Mouse (Mus musculus): ENCODE measurements at regions not wholly inside any gene's neighbourhood (a gene's known extent, or its start where the extent isn't known, plus 50 kb on each side); places are given as distances from the start of the nearest gene placed in this dataset.

- no peak for DNase-seq
These were observed 142.1 kb upstream of the Slc22a12 start for GRCm38 (mm10) chr19:6684921-6685320.

- no peak for DNase-seq
These were observed 136.8 kb upstream of the Slc22a12 start for GRCm38 (mm10) chr19:6679392-6680307.

DNA sequence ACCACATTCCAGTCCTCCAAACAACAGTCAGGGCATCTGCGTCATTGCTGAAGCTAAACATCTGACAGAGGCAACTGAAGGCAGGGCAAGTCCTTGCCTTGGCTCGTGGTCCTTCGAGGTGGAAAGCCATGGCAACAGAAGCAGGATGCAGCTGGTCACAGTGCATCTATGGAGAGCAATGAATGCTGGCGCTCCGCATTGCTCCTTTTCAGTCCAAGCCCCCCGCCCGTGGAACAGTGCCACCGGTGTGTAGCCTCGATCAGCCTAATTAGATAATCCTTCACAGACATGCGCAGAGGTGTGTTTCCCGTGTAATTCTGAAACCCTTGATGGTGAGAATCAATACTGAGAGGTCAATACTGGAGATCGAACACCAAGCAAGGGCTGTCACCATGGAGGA, 134.7 kb upstream of the Slc22a12 start:
- no peak for DNase-seq

GRCm38 (mm10) chr19:6675586-6675985, 132.8 kb upstream of the Slc22a12 start:
- no peak for DNase-seq

GRCm38 (mm10) chr19:6671696-6672095, 128.9 kb upstream of the Slc22a12 start:
- DNase-seq: peak; percentile 42 to 61

GRCm38 (mm10) chr19:6669881-6670280, 127.0 kb upstream of the Slc22a12 start:
- DNase-seq: no peak

DNA sequence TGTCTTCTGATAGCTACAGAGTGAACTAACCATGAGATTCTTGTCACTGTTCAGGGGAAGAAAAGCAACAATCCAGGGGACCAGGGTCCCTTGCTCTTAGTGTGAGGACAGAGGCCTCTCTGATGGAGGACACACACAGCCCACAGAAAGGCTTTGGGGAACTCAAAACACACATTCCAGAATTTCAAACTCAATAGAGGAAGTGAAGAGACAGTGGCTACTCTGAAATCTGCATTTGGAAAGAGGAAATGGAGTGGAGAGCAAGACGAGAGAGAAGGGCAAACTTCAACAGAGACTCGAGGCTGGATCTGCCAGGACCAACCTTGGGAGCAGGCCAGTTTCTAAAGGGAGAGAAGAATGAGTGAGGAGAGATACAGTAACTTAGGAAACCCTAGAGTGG, 125.7 kb upstream of the Slc22a12 start:
- DNase-seq: no peak

GRCm38 (mm10) chr19:6666187-6666722, 123.4 kb upstream of the Slc22a12 start:
- DNase-seq: no peak

DNA sequence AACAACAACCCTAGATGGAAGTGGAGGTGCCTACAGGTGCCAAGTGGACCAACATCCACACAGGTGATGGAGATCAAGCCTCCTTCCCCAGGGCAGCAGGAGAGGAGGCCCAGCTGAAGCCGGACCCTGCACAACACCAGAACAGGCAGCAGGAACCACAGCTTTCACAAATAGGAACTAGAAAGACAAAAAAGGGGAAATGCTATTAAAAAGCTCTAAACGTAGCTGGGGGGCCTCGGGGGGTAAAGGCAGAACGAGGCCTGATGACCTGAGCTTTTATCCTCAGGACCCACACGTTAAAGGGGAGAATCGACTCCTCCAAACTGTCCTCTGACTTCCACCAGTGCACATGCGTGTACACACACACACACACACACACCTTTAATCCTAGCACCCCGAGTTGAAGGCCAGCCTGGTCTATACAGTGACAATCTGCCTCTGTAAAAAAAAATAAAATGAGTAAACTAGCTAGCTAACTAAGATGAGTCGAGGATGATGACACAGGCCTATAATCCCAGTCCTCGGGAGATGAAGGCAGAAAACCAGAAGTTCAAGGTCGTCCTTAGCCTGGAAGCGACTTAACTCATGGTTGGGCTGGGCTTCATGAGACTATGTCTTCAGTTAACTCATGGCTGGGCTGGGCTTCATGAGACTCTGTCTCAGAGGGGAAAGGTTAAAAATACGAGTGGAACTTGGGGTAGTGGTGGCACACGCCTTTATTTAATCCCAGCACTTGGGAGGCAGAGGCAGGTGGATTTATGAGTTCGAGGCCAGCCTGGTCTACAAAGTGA, 122.6 kb upstream of the Slc22a12 start:
- DNase-seq: no peak

GRCm38 (mm10) chr19:6664311-6664952, 121.6 kb upstream of the Slc22a12 start:
- DNase-seq: no peak

- peak; percentile 93 to 96 for DNase-seq
These were observed 120.6 kb upstream of the Slc22a12 start for GRCm38 (mm10) chr19:6663391-6663790.

- no peak for DNase-seq
These were observed 119.6 kb upstream of the Slc22a12 start for GRCm38 (mm10) chr19:6662346-6662939.

GRCm38 (mm10) chr19:6661508-6661871, 118.7 kb upstream of the Slc22a12 start:
- DNase-seq: no peak

DNA sequence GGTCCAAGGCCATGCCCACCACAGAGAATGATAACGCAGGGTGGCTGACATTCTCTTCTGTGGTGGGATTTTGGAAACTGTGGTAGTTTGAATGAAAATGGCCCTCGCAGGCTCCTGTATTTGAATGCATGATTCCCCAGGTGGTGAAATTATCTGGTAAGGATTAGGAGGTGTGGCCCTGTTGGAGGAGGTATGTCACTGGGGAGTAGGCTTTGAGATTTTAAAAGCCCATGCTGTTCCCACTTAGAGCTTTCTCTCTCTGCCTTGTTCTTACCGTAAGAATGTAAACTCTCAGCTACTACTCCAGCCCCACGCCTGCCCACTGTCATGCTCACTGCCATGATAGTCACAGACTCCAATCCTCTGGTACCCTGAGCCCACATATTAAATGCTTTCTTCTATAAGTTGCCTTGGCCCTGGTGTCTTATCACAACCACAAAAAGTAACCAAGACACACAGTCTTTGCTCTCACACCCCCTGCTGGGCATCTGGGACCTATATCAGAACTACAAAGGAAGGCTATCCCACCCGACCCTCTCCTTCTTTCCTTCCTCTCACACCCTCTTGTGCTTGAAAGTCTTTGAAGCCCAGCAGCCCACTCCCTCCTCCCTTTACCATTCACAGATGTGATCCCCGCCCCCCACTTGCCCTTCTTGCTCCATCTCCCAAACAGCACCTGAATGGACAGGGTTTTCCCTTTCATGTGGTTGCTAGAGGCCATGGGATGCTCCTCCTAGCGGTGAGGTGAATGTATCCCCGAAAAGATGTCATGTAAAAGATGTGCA, 118.1 kb upstream of the Slc22a12 start:
- no peak for DNase-seq

DNA sequence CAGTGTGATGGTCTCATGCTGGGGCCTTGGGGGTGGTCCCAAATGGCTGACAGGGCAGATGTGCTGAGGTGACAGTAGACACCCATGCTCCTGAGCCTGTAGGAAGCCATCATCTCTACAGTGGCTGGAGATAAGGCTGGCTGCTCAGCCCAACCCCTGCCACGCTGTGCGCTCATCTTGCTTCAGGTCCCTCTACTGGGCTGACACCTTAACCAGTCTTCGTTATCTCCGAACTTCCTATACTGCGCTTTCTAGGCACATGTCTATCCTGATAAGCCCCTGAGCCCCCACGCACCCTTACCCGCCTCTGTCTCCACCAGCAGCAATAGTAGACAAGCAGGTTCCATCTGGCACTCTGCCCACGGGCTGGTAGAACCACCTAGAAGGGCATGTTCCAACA, 117.3 kb upstream of the Slc22a12 start:
- DNase-seq: no peak

DNA sequence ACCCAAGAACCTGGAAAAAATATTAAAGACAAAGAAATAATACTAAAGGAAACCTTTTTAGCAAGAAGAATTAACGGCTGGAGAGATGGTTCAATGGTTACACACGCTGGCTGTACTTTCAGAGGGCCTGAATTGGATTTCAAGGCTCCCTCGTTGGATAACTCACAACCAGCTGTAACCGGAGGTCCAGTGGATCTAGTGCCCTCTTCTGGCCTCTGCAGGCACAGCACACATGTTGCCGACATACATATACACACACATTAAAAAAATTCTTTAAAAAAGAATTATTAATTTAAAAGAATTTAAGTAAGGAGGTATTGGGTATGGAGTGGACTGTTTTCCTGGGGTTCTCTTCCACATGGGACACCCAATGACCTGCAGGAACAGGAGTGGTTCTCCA, 111.7 kb upstream of the Slc22a12 start:
- no peak for DNase-seq

- peak; percentile 34 to 54 for DNase-seq
These were observed 109.9 kb upstream of the Slc22a12 start for GRCm38 (mm10) chr19:6652775-6653174.

DNA sequence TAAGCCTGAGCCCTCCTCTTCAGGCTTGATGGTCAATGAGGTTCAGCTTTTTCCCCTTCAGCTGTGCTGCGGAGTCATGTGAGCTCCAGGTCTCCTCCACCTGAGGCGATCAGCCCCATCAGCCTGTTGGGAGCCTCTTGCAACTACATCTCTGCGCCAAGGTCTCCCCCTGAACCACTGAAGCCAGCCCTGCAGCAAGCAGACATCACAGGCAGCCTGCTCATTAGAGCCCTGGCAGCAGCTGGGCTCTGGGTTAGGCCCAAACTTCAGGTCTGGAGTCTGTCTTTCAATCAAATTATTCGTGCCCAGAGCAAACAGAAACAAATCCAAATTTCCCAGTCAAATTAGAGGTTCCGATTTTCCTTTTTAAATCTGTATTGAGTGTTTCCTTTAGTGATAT, 108.4 kb upstream of the Slc22a12 start:
- no peak for DNase-seq

DNA sequence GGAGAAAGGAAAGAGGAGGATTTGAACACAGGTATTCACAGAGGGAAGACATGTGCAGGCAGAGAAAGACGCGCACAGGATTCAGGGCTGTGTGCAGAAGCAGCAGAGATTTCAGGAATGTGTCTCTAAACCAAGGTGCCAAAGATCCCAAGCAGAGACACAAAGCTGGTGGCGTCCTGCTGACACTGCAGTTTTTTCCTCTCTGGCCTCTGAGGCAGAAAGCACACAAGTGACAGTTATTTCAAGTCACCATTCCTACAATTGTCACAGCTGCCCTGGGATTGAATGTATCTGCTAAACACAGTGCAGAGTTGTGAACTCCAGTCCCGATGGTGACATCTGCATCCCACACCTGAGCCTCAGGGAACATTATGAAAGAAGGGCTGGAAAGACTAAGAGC, 107.1 kb upstream of the Slc22a12 start:
- DNase-seq: no peak

DNA sequence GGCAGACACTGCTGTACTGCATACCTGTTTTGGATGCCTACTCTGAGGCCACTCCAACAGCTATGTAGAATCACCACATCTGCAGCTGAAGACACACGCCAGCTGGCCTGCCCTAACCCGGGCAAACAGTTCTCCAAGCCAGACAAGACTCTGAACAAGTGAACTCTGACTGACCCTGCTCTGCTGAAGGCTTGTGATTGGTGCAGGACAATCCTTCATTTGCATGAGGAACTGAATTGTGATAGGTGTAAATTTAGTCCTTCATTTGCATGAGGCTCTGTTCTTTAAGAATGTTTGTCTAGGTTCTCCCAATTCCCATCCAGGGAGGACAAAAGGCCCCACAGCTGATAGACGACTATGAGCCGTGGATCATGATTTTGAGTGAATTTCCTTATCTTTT, 104.9 kb upstream of the Slc22a12 start:
- DNase-seq: no peak

DNA sequence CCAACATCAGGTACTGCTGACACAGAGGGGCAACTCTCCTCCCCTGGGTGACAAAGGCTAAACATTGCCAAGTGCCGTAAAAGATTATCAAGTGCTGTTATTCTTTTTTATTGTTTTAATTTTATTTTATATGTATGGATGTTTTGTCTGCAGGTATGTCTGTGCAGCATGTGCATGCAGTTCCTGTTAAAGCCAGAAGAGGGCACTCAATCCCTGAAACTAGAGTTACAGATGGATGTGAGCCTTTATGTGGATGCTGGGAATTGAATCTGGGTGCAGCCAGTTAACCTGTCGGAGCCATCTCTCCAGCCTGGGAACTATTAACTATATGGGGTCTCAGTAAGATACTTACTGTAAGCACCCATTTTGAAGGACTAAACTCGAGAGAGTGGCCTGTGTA, 104.4 kb upstream of the Slc22a12 start:
- DNase-seq: no peak

DNA sequence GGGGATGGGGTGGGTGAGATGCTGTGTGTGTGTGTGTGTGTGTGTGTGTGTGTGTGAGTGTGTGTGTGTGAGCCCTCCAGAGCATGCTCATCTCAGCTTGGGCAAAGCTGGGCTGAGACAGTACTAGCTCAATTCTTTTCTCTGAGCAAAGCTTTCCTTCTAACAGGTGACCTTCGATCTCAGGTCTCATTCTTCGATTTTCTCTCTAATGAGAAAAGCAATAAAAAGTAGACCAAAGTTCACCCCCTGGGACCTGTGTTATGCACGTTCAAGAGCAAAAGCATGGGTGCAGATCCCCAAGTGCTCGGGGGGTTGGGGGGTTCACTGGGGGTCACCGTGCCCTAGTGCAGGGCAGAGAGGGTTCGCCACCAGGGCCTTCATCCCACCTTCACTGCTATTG, 103.1 kb upstream of the Slc22a12 start:
- DNase-seq: no peak

All from cerebellum, postnatal 25 days (tissue).